32 mouse cellular contexts compared by ENCODE assay signal in the genomic region with DNA sequence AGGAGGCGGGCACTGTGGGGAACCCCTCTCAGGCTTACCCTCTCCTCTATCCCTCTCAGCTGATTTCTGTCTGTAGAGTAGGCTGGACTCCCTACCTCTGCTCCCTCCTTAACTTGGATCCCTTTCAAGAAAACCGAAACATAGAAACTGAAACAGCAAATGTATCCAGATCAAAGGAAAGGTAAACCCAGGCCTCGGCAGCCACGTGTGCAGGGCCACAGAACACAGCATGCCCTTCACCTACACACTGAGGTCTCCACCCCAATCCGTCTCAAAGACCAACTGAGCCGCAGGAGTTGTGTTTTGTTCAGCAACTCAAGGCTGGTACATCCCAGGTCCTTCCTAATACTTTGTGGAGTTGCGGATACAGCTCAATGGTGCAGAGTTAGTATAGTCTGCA. TPM values are rescaled to one million over a fixed set of nuclear protein-coding genes. Genes with fewer than 3 reads are reported as not detected.
DNase-seq lines count a peak whose midpoint lies in the region; ATAC-seq and TF ChIP-seq lines count a peak whose summit lies in the region.
"Had no signal": no experiment of that assay in that cellular context is flagged by ENCODE, and none has a peak within 500 bp of the region (broad histone marks: within the 10 kb centered on the region; RNA-seq: fewer than 3 reads in every experiment).

No protein-coding gene starts in this region.

- DNase-seq in liver, adult 2 months (ENCODE audit: extremely low read depth, low read depth, low spot score), result peak; percentile 66
- DNase-seq in liver, embryonic 11.5 days (ENCODE audit: low spot score), result no peak
- DNase-seq in CH12.LX (ENCODE audit: extremely low read depth) (no peak), ZHBTc4 (ENCODE audit: low read depth, low spot score) (peak; percentile 29)
- DNase-seq in cerebellum, adult 18-20 months, result no peak
- DNase-seq: adrenal gland, adult 8-10 months; cerebellum, adult 9-10 months; embryo, embryonic 11 days; gastrocnemius, postnatal 10 days; kidney, postnatal 25 days; lung, adult 18-20 months; lung, postnatal 14 days; right cerebral cortex, postnatal 25 days; spleen, adult 18-20 months; thymus, postnatal 14 days had no signal

- no peak overlapping the region for H3K4me3 ChIP-seq in liver, adult 2 months (ENCODE audit: insufficient read depth, low read depth, low read length)
- H3K4me3 ChIP-seq in liver, embryonic 11.5 days (ENCODE audit: low read depth, low read length), result no peak overlapping the region
- no peak overlapping the region for H3K4me3 ChIP-seq in CH12.LX (replicated peaks in 1 of 3; ENCODE audit: low read depth in 2 of 3, low read length in 2 of 3, poor library complexity in 1 of 3)
- no peak overlapping the region for H3K4me3 ChIP-seq in small intestine, adult 2 months (ENCODE audit: low read depth, low read length)
- no peak overlapping the region for H3K4me3 ChIP-seq in kidney, embryonic 15.5 days (replicated peaks)
- H3K4me3 ChIP-seq: forebrain, embryonic 13.5 days; heart, embryonic 15.5 days; hindbrain, embryonic 12.5 days; left cerebral cortex, adult 2 months; limb, embryonic 13.5 days had no signal

- no peak for TF ChIP-seq CTCF in liver, adult 2 months (IDR thresholded peaks at IDR 0.05; ENCODE audit: low read depth, low read length)
- TF ChIP-seq CTCF in CH12.LX (conservative IDR thresholded peaks at IDR 0.05 in 1 of 2, IDR thresholded peaks at IDR 0.05 in 1 of 2; ENCODE audit: low read depth in 2 of 2, low read length in 2 of 2), result no peak
- no peak for TF ChIP-seq CTCF in small intestine, adult 2 months (IDR thresholded peaks at IDR 0.05; ENCODE audit: extremely low read depth, insufficient read length, insufficient replicate concordance, low read depth, low read length)

- H3K4me1 ChIP-seq in liver, adult 2 months (ENCODE audit: control insufficient read depth, insufficient read depth, low read length), result peaks cover 38% of the 10 kb centered on the region
- H3K4me1 ChIP-seq in liver, embryonic 11.5 days (replicated peaks; ENCODE audit: control insufficient read depth, insufficient read depth, low read length), result peaks cover 45% of the 10 kb centered on the region
- H3K4me1 ChIP-seq in CH12.LX (ENCODE audit: control insufficient read depth in 1 of 2, insufficient read depth in 2 of 2), result peaks cover 13 to 32% of the 10 kb centered on the region in 2 experiments
- H3K4me1 ChIP-seq in small intestine, adult 2 months (ENCODE audit: control insufficient read depth, insufficient read depth, insufficient read length, low read length), result peaks cover 38% of the 10 kb centered on the region
- peaks cover 64% of the 10 kb centered on the region for H3K4me1 ChIP-seq in kidney, embryonic 15.5 days

- H3K9ac ChIP-seq in liver, adult 2 months (ENCODE audit: low read depth, low read length), result no peak overlapping the region
- no peak overlapping the region for H3K9ac ChIP-seq in liver, embryonic 11.5 days (ENCODE audit: low read depth, low read length)
- no peak overlapping the region for H3K9ac ChIP-seq in CH12.LX (ENCODE audit: insufficient read depth, low read depth)
- no peak overlapping the region for H3K9ac ChIP-seq in kidney, embryonic 15.5 days
- H3K9ac ChIP-seq: forebrain, embryonic 13.5 days; heart, embryonic 15.5 days; hindbrain, embryonic 12.5 days; limb, embryonic 13.5 days had no signal

- no peak for TF ChIP-seq EP300 in CH12.LX (IDR thresholded peaks at IDR 0.05; ENCODE audit: low read length)

- H3K9me3 ChIP-seq in liver, embryonic 11.5 days (ENCODE audit: control insufficient read depth, low read length), result no peaks in the 10 kb centered on the region
- peaks cover 2% of the 10 kb centered on the region for H3K9me3 ChIP-seq in CH12.LX (replicated peaks; ENCODE audit: low read length)
- H3K9me3 ChIP-seq in kidney, embryonic 15.5 days (replicated peaks), result no peaks in the 10 kb centered on the region
- H3K9me3 ChIP-seq: forebrain, embryonic 13.5 days; heart, embryonic 15.5 days; hindbrain, embryonic 12.5 days; limb, embryonic 13.5 days had no signal

- in situ Hi-C loops in CH12.LX (cut with MboI; ENCODE audit: low pct_ligation_motif_present, low pct_unique_long_range_greater_than_20kb, low sequenced_read_pairs), result no loop called here

- dilution Hi-C loops in CH12.LX (cut with MboI; ENCODE audit: extremely low pct_ligation_motif_present, extremely low pct_unique_long_range_greater_than_20kb, low sequenced_read_pairs), result no loop called here

- peaks cover 64% of the 10 kb centered on the region for H3K79me2 ChIP-seq in liver, adult 2 months (ENCODE audit: control insufficient read depth, insufficient read depth, low read length)
- no peaks in the 10 kb centered on the region; the same call in none of the 2 replicates for H3K79me2 ChIP-seq in CH12.LX (replicated peaks; ENCODE audit: control insufficient read depth, extremely low read depth, insufficient read depth, poor library complexity, severe bottlenecking)

- H3K27ac ChIP-seq in liver, adult 2 months (replicated peaks; ENCODE audit: insufficient read depth, low read depth, low read length), result no peak overlapping the region
- H3K27ac ChIP-seq in liver, embryonic 11.5 days (ENCODE audit: low read depth, low read length), result no peak overlapping the region
- H3K27ac ChIP-seq in CH12.LX (ENCODE audit: insufficient read depth, low read depth), result no peak overlapping the region
- peak overlapping the region; percentile 21 for H3K27ac ChIP-seq in small intestine, adult 2 months (ENCODE audit: insufficient read depth, low read depth, low read length)
- H3K27ac ChIP-seq in kidney, embryonic 15.5 days, result no peak overlapping the region
- H3K27ac ChIP-seq: forebrain, embryonic 13.5 days; heart, embryonic 15.5 days; hindbrain, embryonic 12.5 days; hindbrain, postnatal 0 days; left cerebral cortex, adult 2 months; limb, embryonic 13.5 days had no signal

- no peak for ATAC-seq in liver, embryonic 11.5 days (replicated peaks; ENCODE audit: low FRiP score)
- no peak for ATAC-seq in kidney, embryonic 15.5 days (replicated peaks; ENCODE audit: low FRiP score)
- ATAC-seq: CD4-positive, CD25-positive, alpha-beta regulatory T cell, adult 4 months; forebrain, embryonic 13.5 days; hindbrain, postnatal 0 days; intestine, embryonic 16.5 days; midbrain, embryonic 16.5 days had no signal

- no peak for TF ChIP-seq RAD21 in CH12.LX (IDR thresholded peaks at IDR 0.05; ENCODE audit: low read depth, low read length)

- H3K27me3 ChIP-seq in liver, adult 2 months (ENCODE audit: control insufficient read depth, insufficient read depth, low read length), result no peaks in the 10 kb centered on the region
- no peaks in the 10 kb centered on the region for H3K27me3 ChIP-seq in liver, embryonic 11.5 days (replicated peaks; ENCODE audit: control insufficient read depth, insufficient read depth, low read length)
- no peaks in the 10 kb centered on the region for H3K27me3 ChIP-seq in CH12.LX (replicated peaks)
- no peaks in the 10 kb centered on the region for H3K27me3 ChIP-seq in small intestine, adult 2 months (ENCODE audit: control insufficient read depth, insufficient read depth, low read length)
- H3K27me3 ChIP-seq in kidney, embryonic 15.5 days, result no peaks in the 10 kb centered on the region
- H3K27me3 ChIP-seq: forebrain, embryonic 13.5 days; heart, embryonic 15.5 days; hindbrain, embryonic 12.5 days; limb, embryonic 13.5 days had no signal

- no peak overlapping the region for H3K4me2 ChIP-seq in liver, embryonic 11.5 days
- peak overlapping the region; percentile 1; the same call in 1 of the 2 replicates for H3K4me2 ChIP-seq in CH12.LX (ENCODE audit: insufficient read depth, low read depth, poor library complexity, severe bottlenecking)
- H3K4me2 ChIP-seq in kidney, embryonic 15.5 days, result no peak overlapping the region
- H3K4me2 ChIP-seq: forebrain, embryonic 13.5 days; heart, embryonic 15.5 days; hindbrain, embryonic 12.5 days; limb, embryonic 13.5 days; midbrain, embryonic 11.5 days had no signal

- WGBS in liver, adult 2 months, result 27% methylated on average over 7 of the region's 7 CpGs
- WGBS in liver, embryonic 11.5 days, result 77% methylated on average over 7 of the region's 7 CpGs
- WGBS in small intestine, adult 2 months, result 28% methylated on average over 7 of the region's 7 CpGs
- 76% methylated on average over 7 of the region's 7 CpGs for WGBS in kidney, embryonic 15.5 days

- TF ChIP-seq POLR2A in liver, adult 2 months (IDR thresholded peaks at IDR 0.05; ENCODE audit: extremely low read depth, insufficient read depth, low read length), result no peak
- no peak for TF ChIP-seq POLR2A in CH12.LX (IDR thresholded peaks at IDR 0.05; ENCODE audit: low read depth, low read length)
- TF ChIP-seq POLR2A in small intestine, adult 2 months (IDR thresholded peaks at IDR 0.05; ENCODE audit: low read depth, low read length), result no peak

- H3K36me3 ChIP-seq in liver, adult 2 months (ENCODE audit: control insufficient read depth, insufficient read depth, low read length), result no peaks in the 10 kb centered on the region
- no peaks in the 10 kb centered on the region for H3K36me3 ChIP-seq in liver, embryonic 11.5 days (ENCODE audit: control insufficient read depth, insufficient read depth, low read length)
- peaks cover 0 to 7% of the 10 kb centered on the region in 2 experiments for H3K36me3 ChIP-seq in CH12.LX (replicated peaks in 1 of 2; ENCODE audit: control insufficient read depth in 1 of 2, insufficient read depth in 1 of 2, low read length in 1 of 2)
- no peaks in the 10 kb centered on the region for H3K36me3 ChIP-seq in small intestine, adult 2 months (ENCODE audit: control insufficient read depth, insufficient read depth, low read length)
- no peaks in the 10 kb centered on the region for H3K36me3 ChIP-seq in kidney, embryonic 15.5 days
- H3K36me3 ChIP-seq: heart, embryonic 15.5 days; hindbrain, embryonic 12.5 days; limb, embryonic 13.5 days had no signal

RNA-seq across cellular contexts. Expression of a gene that starts 10.5 kb away (rescaled TPM):
- total RNA-seq in liver, adult 2 months (2014; rRNA removed), result 19.5 and 28.7 TPM in 2 replicates
- polyA plus RNA-seq in liver, adult 2 months (2012; rRNA removed), result 96.3 and 122 TPM in 2 replicates
- 22.4 and 25.6 TPM in 2 replicates for polyA plus RNA-seq in liver, embryonic 11.5 days (2014; fragmentation: Nextera tagmentation; extraction: Ambion mirVana)
- total RNA-seq in CH12.LX (2012; rRNA removed) (20.6 and 25.4 TPM in 2 replicates), CH12.LX (2014; rRNA removed) (12.9 and 16.7 TPM in 2 replicates)
- 22.9 and 29.7 TPM in 2 replicates for polyA plus RNA-seq in CH12.LX (2012; ENCODE audit: insufficient read length, low read depth)
- polyA plus RNA-seq in small intestine, adult 2 months (2012; rRNA removed), result 190 and 472 TPM in 2 replicates
- polyA plus RNA-seq in kidney, embryonic 15.5 days (2015; fragmentation: Nextera tagmentation; extraction: Ambion mirVana), result 31.9 and 40.0 TPM in 2 replicates

RNA-seq across cellular contexts. Expression of a gene that starts 39.5 kb away (rescaled TPM):
- not detected in 2 replicates for total RNA-seq in liver, adult 2 months (2014; rRNA removed)
- polyA plus RNA-seq in liver, adult 2 months (2012; rRNA removed), result not detected in 2 replicates
- 0.36 TPM in 1 of 2 replicates, not detected in the other for polyA plus RNA-seq in liver, embryonic 11.5 days (2014; fragmentation: Nextera tagmentation; extraction: Ambion mirVana)
- total RNA-seq in CH12.LX (2012; rRNA removed) (not detected in 2 replicates), CH12.LX (2014; rRNA removed) (not detected in 2 replicates)
- polyA plus RNA-seq in CH12.LX (2012; ENCODE audit: insufficient read length, low read depth), result not detected in 2 replicates
- polyA plus RNA-seq in small intestine, adult 2 months (2012; rRNA removed), result not detected in 2 replicates
- 5.5 and 7.0 TPM in 2 replicates for polyA plus RNA-seq in kidney, embryonic 15.5 days (2015; fragmentation: Nextera tagmentation; extraction: Ambion mirVana)
- total RNA-seq: heart, postnatal 25 days; megakaryocyte, adult 5-6 weeks; neutrophil, adult 5-6 weeks had no signal
- polyA plus RNA-seq: CD4-positive, CD25-positive, alpha-beta regulatory T cell, adult 4 months; gonadal fat pad, adult 2 months; midbrain, embryonic 11.5 days; neural tube, embryonic 11.5 days had no signal

RNA-seq across cellular contexts. Expression of a gene that starts 49.8 kb away (rescaled TPM):
- total RNA-seq in liver, adult 2 months (2014; rRNA removed), result 1.0 and 1.2 TPM in 2 replicates
- 3.0 and 3.4 TPM in 2 replicates for polyA plus RNA-seq in liver, adult 2 months (2012; rRNA removed)
- 18.6 and 20.4 TPM in 2 replicates for polyA plus RNA-seq in liver, embryonic 11.5 days (2014; fragmentation: Nextera tagmentation; extraction: Ambion mirVana)
- total RNA-seq in CH12.LX (2012; rRNA removed), result 0.29 and 0.85 TPM in 2 replicates
- total RNA-seq in CH12.LX (2014; rRNA removed), result 0.80 and 1.2 TPM in 2 replicates
- 0.56 and 0.81 TPM in 2 replicates for polyA plus RNA-seq in CH12.LX (2012; ENCODE audit: insufficient read length, low read depth)
- 356 and 552 TPM in 2 replicates for polyA plus RNA-seq in small intestine, adult 2 months (2012; rRNA removed)
- polyA plus RNA-seq in kidney, embryonic 15.5 days (2015; fragmentation: Nextera tagmentation; extraction: Ambion mirVana), result 16.8 and 17.8 TPM in 2 replicates
- total RNA-seq: neutrophil, adult 5-6 weeks had no signal
- polyA plus RNA-seq: CD4-positive, CD25-positive, alpha-beta regulatory T cell, adult 4 months had no signal

Comparison
In these comparisons a context has a peak if more than half of its experiments do, and no peak if none do; other contexts are left out.
1. DNase-seq: peak in liver, adult 2 months (single experiment) and ZHBTc4 (single experiment); none in liver, embryonic 11.5 days (single experiment), CH12.LX (single experiment) and cerebellum, adult 18-20 months (0 of 2).
2. RNA of a gene that starts 49.8 kb away (polyA plus RNA-seq): 356 to 552 TPM in small intestine, adult 2 months; 18.6 to 20.4 TPM in liver, embryonic 11.5 days, 16.8 to 17.8 TPM in kidney, embryonic 15.5 days, 3.0 to 3.4 TPM in liver, adult 2 months and 0.56 to 0.81 TPM in CH12.LX; every median in the first group is over 10 times any median in the second.